Mouse (Mus musculus) small intestine, adult 2 months (tissue): Measurements from ENCODE around the gene Iqgap1.

Experiments
- CTCF ChIP-seq: fragments of 200-500 bp; IDR thresholded peaks from 2 replicates; pipeline ENCODE4 v1.5.1; 2012; ENCODE audit warnings: low read depth, mild to moderate bottlenecking, control low read depth, inconsistent platforms, low read length, moderate library complexity, mixed read lengths; ENCODE audit not compliant: insufficient replicate concordance, insufficient read length; ENCODE audit errors: extremely low read depth
- POLR2A ChIP-seq: fragments of 200-500 bp; IDR thresholded peaks from 2 replicates; pipeline ENCODE4 v1.6.1; 2012; ENCODE audit warnings: low read depth, mild to moderate bottlenecking, control low read depth, inconsistent platforms, low read length, moderate library complexity

- TF ChIP-seq CTCF (no peak), POLR2A (no peak)
Measured at GRCm38 (mm10) chr7:80835984-80836652, 10.3 kb upstream of the Iqgap1 start.
